Mouse (Mus musculus) hindbrain, embryonic 11.5 days (tissue): ENCODE data around the gene Cfap99. TPM values are rescaled to one million over a fixed set of nuclear protein-coding genes. Genes with fewer than 3 reads are reported as not detected.
A peak's percentile ranks its signal among the peaks of the same experiment; 100 is the strongest.

Experiments used
- ATAC-seq: fragments of 200-750 bp; cut with Nextera tagmentation; 2 replicates; pipeline ENCODE4 v1.8.0; 2017; ENCODE audit warnings: mild to moderate bottlenecking, moderate TSS enrichment, moderate library complexity; ENCODE audit not compliant: low FRiP score
- DNase-seq: peaks from one replicate; pipeline ENCODE4 v3.0.0-alpha.2; 2015; ENCODE audit warnings: low spot score
- H3K27ac ChIP-seq: fragments of 300-500 bp; sonication (generic); 2 replicates; pipeline ENCODE4 v1.5.1; 2014; ENCODE audit warnings: mild to moderate bottlenecking, low read depth, low read length
- H3K27me3 ChIP-seq: fragments of 300-500 bp; sonication (generic); 2 replicates; pipeline ENCODE4 v1.6.1; 2014; ENCODE audit warnings: mild to moderate bottlenecking, low read length, moderate library complexity, mixed read lengths; ENCODE audit not compliant: control insufficient read depth, insufficient read depth
- H3K36me3 ChIP-seq: fragments of 300-500 bp; sonication (generic); 2 replicates; pipeline ENCODE4 v1.6.1; 2014; ENCODE audit warnings: mild to moderate bottlenecking, low read length, moderate library complexity, mixed read lengths; ENCODE audit not compliant: control insufficient read depth, insufficient read depth
- H3K4me1 ChIP-seq: fragments of 300-500 bp; sonication (generic); replicated peaks from 2 replicates; pipeline ENCODE4 v1.6.1; 2014; ENCODE audit warnings: low read length, mixed read lengths; ENCODE audit not compliant: control insufficient read depth, insufficient read depth
- H3K4me2 ChIP-seq: fragments of 300-500 bp; sonication (generic); replicated peaks from 2 replicates; pipeline ENCODE4 v1.6.1; 2014; ENCODE audit warnings: mild to moderate bottlenecking, low read depth, low read length
- H3K4me3 ChIP-seq: fragments of 300-500 bp; sonication (generic); 2 replicates; pipeline ENCODE4 v1.5.1; 2014; ENCODE audit warnings: low read depth, low read length
- H3K9ac ChIP-seq: fragments of 300-500 bp; sonication (generic); 2 replicates; pipeline ENCODE4 v1.6.1; 2014; ENCODE audit warnings: low read depth, low read length
- H3K9me3 ChIP-seq: fragments of 300-500 bp; sonication (generic); 2 replicates; pipeline ENCODE4 v1.6.1; 2016; ENCODE audit warnings: low read length; ENCODE audit not compliant: control insufficient read depth
- WGBS: fragments of 180-500 bp; shearing (Covaris S2); extraction: QIAGEN DNeasy Blood & Tissue Kit; methylation state at CpG from one replicate; pipeline ENCODE4 v1.1.7; 2014; 5-methylcytosine and 5-hydroxymethylcytosine counted together
- polyA plus RNA-seq: library from polyadenylated mRNA; unstranded; fragments of >200 nt; fragmentation: Nextera tagmentation; extraction: Ambion mirVana; gene quantifications from 2 replicates; pipeline ENCODE4 v1.2.1, GENCODE M21; 2014

The Cfap99 gene
- polyA plus RNA-seq, 1 experiment from 2014 or later = 0.20 TPM

DNA sequence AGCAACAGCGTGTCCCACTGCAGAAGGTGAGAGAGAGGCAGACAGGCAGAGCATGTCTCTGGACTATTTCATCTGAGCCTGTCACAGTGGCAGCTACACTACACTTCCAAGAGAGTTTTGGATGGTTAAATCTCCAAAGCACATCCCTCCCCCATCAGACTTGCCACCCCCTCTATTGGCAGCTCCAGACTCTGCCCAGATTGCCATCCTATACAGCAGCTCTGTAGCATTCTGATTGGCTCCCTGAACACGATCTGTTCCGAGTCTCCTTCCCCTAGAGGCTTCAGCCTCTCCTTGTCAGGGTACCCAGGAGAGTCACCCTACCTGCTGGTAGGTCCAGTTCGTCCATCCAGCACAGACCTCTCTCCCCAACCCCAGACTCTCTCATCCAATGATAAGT, 9.7 kb downstream of the Cfap99 start:
- 61% methylated on average over 4 of the region's 4 CpGs for WGBS
- H3K36me3 ChIP-seq = no peaks in the 10 kb centered on the region
- H3K27ac ChIP-seq = no peak overlapping the region
- no peak overlapping the region for H3K4me3 ChIP-seq
- DNase-seq (no peak), ATAC-seq (no peak)
- no peak overlapping the region for H3K9ac ChIP-seq
- no peaks in the 10 kb centered on the region for H3K27me3 ChIP-seq
- no peak overlapping the region for H3K4me2 ChIP-seq
- H3K4me1 ChIP-seq = no peaks in the 10 kb centered on the region
- no peaks in the 10 kb centered on the region for H3K9me3 ChIP-seq

DNA sequence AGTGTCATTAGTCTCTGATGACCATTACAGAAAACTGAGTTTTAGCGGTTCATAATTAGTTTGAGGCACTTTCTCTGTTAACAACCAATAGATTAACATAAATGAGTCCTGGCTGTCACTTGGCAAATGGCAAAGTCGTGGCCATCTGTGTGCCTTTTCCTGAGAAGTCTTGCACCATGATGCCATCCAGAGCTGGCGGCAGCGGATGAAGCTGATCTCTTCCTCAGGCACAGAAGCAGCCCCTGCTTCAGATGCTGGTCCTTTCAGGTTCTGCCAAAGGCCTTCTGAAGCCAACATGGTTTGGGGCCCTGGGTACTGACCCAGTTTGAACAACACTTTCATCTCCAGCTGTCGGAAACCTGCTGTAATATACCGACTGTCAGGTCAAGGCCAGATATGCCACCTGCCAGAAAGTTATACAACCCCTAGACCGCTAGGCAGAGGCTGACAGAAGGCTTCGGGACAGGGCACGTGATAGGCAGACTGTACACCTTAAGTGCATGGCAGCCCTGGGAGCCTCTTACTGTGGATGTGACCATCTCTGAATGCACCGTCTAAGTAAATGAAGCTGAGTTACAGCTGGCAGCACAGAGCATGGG, 10.6 kb downstream of the Cfap99 start:
- DNase-seq = no peak
- no peaks in the 10 kb centered on the region for H3K4me1 ChIP-seq
- H3K27me3 ChIP-seq = no peaks in the 10 kb centered on the region
- no peak overlapping the region for H3K4me3 ChIP-seq
- ATAC-seq = no peak
- WGBS = 88% methylated on average over 10 of the region's 10 CpGs
- no peak overlapping the region for H3K9ac ChIP-seq
- no peaks in the 10 kb centered on the region for H3K36me3 ChIP-seq
- no peaks in the 10 kb centered on the region for H3K9me3 ChIP-seq
- H3K27ac ChIP-seq = no peak overlapping the region
- no peak overlapping the region for H3K4me2 ChIP-seq

DNA sequence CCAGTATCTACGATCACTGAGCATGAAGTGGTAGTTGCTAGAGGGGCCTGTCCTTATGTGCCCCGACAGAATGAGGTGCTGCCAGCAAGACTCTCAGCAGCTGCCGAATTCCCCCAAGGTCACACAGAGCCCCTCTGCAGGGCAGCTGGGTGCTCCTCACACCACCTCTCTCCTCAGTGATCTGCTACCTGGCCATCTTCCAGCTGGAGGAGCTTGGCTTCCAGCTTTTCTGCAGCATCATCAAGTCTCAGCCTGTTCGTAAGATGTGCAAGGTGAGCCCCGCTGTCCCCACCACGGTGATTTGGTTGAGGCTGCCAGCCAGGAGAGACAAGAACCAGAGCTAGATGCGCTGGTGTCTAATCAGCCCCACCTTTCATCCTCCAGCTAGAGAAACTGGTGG, 14.0 kb downstream of the Cfap99 start:
- no peak overlapping the region for H3K4me2 ChIP-seq
- H3K4me3 ChIP-seq = no peak overlapping the region
- H3K36me3 ChIP-seq = no peaks in the 10 kb centered on the region
- 92% methylated on average over 7 of the region's 7 CpGs for WGBS
- H3K27ac ChIP-seq = no peak overlapping the region
- DNase-seq = no peak
- no peaks in the 10 kb centered on the region for H3K4me1 ChIP-seq
- H3K9ac ChIP-seq = no peak overlapping the region
- ATAC-seq = no peak
- H3K27me3 ChIP-seq = no peaks in the 10 kb centered on the region
- no peaks in the 10 kb centered on the region for H3K9me3 ChIP-seq

- WGBS = 89% methylated on average over 3 of the region's 3 CpGs
- Histone ChIP-seq H3K27ac (no peak overlapping the region), H3K4me1 (no peaks in the 10 kb centered on the region), H3K9me3 (no peaks in the 10 kb centered on the region), H3K4me2 (no peak overlapping the region), H3K4me3 (no peak overlapping the region), H3K36me3 (no peaks in the 10 kb centered on the region), H3K27me3 (no peaks in the 10 kb centered on the region), H3K9ac (no peak overlapping the region)
- ATAC-seq (no peak), DNase-seq (no peak)
Observed at GRCm38 (mm10) chr5:34309016-34309415, 20.6 kb downstream of the Cfap99 start.

- no peak for DNase-seq
Observed at GRCm38 (mm10) chr5:34319491-34320034, 31.2 kb downstream of the Cfap99 start.

GRCm38 (mm10) chr5:34321236-34321635, 32.8 kb downstream of the Cfap99 start:
- Histone ChIP-seq H3K4me3 (no peak overlapping the region), H3K36me3 (no peaks in the 10 kb centered on the region), H3K27me3 (no peaks in the 10 kb centered on the region), H3K4me1 (no peaks in the 10 kb centered on the region), H3K27ac (no peak overlapping the region), H3K9me3 (no peaks in the 10 kb centered on the region), H3K4me2 (no peak overlapping the region), H3K9ac (no peak overlapping the region)
- no peak for DNase-seq
- 81% methylated on average over 4 of the region's 4 CpGs for WGBS
- ATAC-seq = no peak

More at GRCm38 (mm10) chr5:34319491-34320034, 31.2 kb downstream of the Cfap99 start:
- 65% methylated on average over 2 of the region's 2 CpGs for WGBS
- Histone ChIP-seq H3K4me1 (no peaks in the 10 kb centered on the region), H3K4me2 (no peak overlapping the region), H3K9ac (no peak overlapping the region), H3K9me3 (no peaks in the 10 kb centered on the region), H3K4me3 (no peak overlapping the region), H3K27ac (no peak overlapping the region), H3K27me3 (no peaks in the 10 kb centered on the region), H3K36me3 (no peaks in the 10 kb centered on the region)
- ATAC-seq = no peak

GRCm38 (mm10) chr5:34325286-34325685, 36.9 kb downstream of the Cfap99 start:
- no peak overlapping the region for H3K27ac ChIP-seq
- no peak overlapping the region for H3K4me3 ChIP-seq
- H3K4me2 ChIP-seq = no peak overlapping the region
- DNase-seq (no peak), ATAC-seq (no peak)
- no peaks in the 10 kb centered on the region for H3K9me3 ChIP-seq
- no peaks in the 10 kb centered on the region for H3K36me3 ChIP-seq
- H3K4me1 ChIP-seq = peaks cover 4% of the 10 kb centered on the region; the same call in 1 of the 2 replicates
- H3K9ac ChIP-seq = no peak overlapping the region
- H3K27me3 ChIP-seq = no peaks in the 10 kb centered on the region

- 27% methylated on average over 4 of the region's 4 CpGs for WGBS
- H3K4me1 ChIP-seq = peaks cover 4% of the 10 kb centered on the region; the same call in 1 of the 2 replicates
- H3K27me3 ChIP-seq = no peaks in the 10 kb centered on the region
- DNase-seq = peak; percentile 21
- H3K4me2 ChIP-seq = no peak overlapping the region
- H3K27ac ChIP-seq = no peak overlapping the region
- H3K9me3 ChIP-seq = no peaks in the 10 kb centered on the region
- H3K36me3 ChIP-seq = no peaks in the 10 kb centered on the region
- peak overlapping the region; percentile 60 for H3K9ac ChIP-seq
- 0 out of 2 replicates have a peak, but pooled peaks have one; percentile 22 for ATAC-seq
- H3K4me3 ChIP-seq = no peak overlapping the region
Observed at GRCm38 (mm10) chr5:34326249-34326691, 37.9 kb downstream of the Cfap99 start.
